Mouse (Mus musculus): ENCODE results near the gene Defa35. TPM values are rescaled to one million over a fixed set of nuclear protein-coding genes. Genes with fewer than 3 reads are reported as not detected.
"Not testable (repeated sequence)": the region's sequence is repeated elsewhere in the genome, so short reads cannot be mapped to it uniquely, and the experiment has no call there.

Defa35 gene
- polyA plus RNA-seq (2015; fragmentation: Nextera tagmentation; extraction: Ambion mirVana) = not detected in 2 replicates

DNA sequence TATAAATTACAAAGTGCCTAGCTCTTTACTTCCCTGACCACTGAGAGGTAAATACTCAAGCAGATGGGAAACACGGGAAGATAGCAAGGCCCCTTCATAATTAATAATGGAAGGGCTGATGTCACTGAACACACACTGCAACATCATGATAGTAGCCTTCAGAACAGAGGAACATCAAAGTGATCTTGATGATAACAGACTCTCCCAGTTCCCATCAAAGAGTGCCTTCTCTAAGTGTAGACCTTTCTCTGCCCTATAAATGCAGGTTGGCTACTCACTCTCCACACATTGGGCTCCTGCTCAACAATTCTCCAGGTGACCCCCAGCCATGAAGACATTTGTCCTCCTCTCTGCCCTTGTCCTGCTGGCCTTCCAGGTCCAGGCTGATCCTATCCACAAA is at the start of gene Defa35:
TSS of gene Defa35 (plus strand) at position 301 of the 400 bp plus-strand sequence.
- ATAC-seq; H3K27ac ChIP-seq (ENCODE audit: low read length); H3K9me3 ChIP-seq (ENCODE audit: control insufficient read depth, low read length); H3K9ac ChIP-seq (replicated peaks; ENCODE audit: low read depth, low read length); H3K36me3 ChIP-seq (ENCODE audit: control insufficient read depth, insufficient read depth); H3K27me3 ChIP-seq (replicated peaks; ENCODE audit: control insufficient read depth, insufficient read depth, low read length); H3K4me1 ChIP-seq (replicated peaks; ENCODE audit: control insufficient read depth, insufficient read depth, low read length); H3K4me3 ChIP-seq (replicated peaks; ENCODE audit: low read length); H3K4me2 ChIP-seq (ENCODE audit: low read length): not testable (repeated sequence)
- 83% methylated on average over 1 of the region's 1 CpGs for WGBS

DNA sequence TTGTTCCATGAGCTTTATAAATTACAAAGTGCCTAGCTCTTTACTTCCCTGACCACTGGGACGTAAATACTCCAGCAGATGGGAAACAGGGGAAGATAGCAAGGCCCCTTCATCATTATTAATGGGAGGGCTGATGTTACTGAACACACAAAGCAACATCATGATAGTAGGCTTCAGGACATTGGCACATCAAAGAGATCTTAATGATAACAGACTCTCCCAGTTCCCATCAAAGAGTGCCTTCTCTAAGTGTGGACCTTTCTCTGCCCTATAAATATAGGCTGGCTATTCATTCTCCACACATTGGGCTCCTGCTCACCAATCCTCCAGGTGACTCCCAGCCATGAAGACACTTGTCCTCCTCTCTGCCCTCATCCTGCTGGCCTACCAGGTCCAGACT is 39.6 kb upstream of the Defa35 start, which contains the start of gene Defa21:
TSS of gene Defa21 (plus strand) at position 301 of the 400 bp plus-strand sequence.
- H3K9me3 ChIP-seq (ENCODE audit: control insufficient read depth, low read length); H3K4me3 ChIP-seq (replicated peaks; ENCODE audit: low read length); H3K36me3 ChIP-seq (ENCODE audit: control insufficient read depth, insufficient read depth); H3K27me3 ChIP-seq (replicated peaks; ENCODE audit: control insufficient read depth, insufficient read depth, low read length); H3K4me2 ChIP-seq (ENCODE audit: low read length); H3K9ac ChIP-seq (replicated peaks; ENCODE audit: low read depth, low read length); H3K27ac ChIP-seq (ENCODE audit: low read length); H3K4me1 ChIP-seq (replicated peaks; ENCODE audit: control insufficient read depth, insufficient read depth, low read length); ATAC-seq: not testable (repeated sequence)
- no CpG with 5 or more reads among the region's 1 CpGs for WGBS

DNA sequence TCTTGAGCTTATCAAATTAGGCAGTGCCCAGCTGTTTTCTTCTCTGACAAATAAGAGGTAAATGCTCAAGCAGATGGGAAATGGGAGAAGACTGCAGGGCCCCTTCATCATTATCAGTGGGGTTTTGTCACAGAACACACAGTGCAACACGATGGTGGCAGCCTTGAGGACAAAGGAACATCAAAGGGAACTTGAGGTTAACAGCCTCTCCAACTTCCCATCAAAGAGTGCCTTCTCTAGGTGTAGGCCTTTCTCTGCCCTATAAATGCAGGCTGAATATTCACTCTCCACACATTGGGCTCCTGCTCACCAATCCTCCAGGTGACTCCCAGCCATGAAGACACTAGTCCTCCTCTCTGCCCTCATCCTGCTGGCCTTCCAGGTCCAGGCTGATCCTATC is 10.1 kb upstream of the Defa35 start, which contains the start of gene Defa23:
TSS of gene Defa23 (plus strand) at position 301 of the 400 bp plus-strand sequence.
- H3K4me2 ChIP-seq (ENCODE audit: low read length); H3K4me3 ChIP-seq (replicated peaks; ENCODE audit: low read length); H3K4me1 ChIP-seq (replicated peaks; ENCODE audit: control insufficient read depth, insufficient read depth, low read length); H3K36me3 ChIP-seq (ENCODE audit: control insufficient read depth, insufficient read depth); ATAC-seq; H3K9me3 ChIP-seq (ENCODE audit: control insufficient read depth, low read length); H3K27ac ChIP-seq (ENCODE audit: low read length); H3K9ac ChIP-seq (replicated peaks; ENCODE audit: low read depth, low read length); H3K27me3 ChIP-seq (replicated peaks; ENCODE audit: control insufficient read depth, insufficient read depth, low read length): not testable (repeated sequence)
- no CpG with 5 or more reads among the region's 1 CpGs for WGBS

DNA sequence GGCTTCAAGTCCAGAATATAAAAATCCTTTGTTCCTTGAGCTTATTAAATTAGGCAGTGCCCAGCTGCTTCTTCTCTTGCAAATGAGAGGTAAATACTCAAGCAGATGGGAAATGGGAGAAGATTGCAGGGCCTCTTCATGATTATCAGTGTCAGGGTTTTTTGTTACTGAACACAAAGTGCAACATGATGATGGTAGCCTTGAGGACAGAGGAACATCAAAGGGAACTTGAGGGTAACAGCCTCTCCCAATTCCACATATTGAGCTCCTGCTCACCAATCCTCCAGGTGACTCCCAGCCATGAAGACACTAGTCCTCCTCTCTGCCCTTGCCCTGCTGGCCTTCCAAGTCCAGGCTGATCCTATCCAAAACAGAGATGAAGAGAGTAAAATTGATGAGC is 19.3 kb downstream of the Defa35 start, which contains the start of gene Defa25:
TSS of gene Defa25 (plus strand) at position 301 of the 400 bp plus-strand sequence.
- H3K9me3 ChIP-seq (ENCODE audit: control insufficient read depth, low read length); H3K27me3 ChIP-seq (replicated peaks; ENCODE audit: control insufficient read depth, insufficient read depth, low read length); H3K4me3 ChIP-seq (replicated peaks; ENCODE audit: low read length); H3K36me3 ChIP-seq (ENCODE audit: control insufficient read depth, insufficient read depth); ATAC-seq; H3K4me1 ChIP-seq (replicated peaks; ENCODE audit: control insufficient read depth, insufficient read depth, low read length); H3K9ac ChIP-seq (replicated peaks; ENCODE audit: low read depth, low read length); H3K4me2 ChIP-seq (ENCODE audit: low read length); H3K27ac ChIP-seq (ENCODE audit: low read length): not testable (repeated sequence)

DNA sequence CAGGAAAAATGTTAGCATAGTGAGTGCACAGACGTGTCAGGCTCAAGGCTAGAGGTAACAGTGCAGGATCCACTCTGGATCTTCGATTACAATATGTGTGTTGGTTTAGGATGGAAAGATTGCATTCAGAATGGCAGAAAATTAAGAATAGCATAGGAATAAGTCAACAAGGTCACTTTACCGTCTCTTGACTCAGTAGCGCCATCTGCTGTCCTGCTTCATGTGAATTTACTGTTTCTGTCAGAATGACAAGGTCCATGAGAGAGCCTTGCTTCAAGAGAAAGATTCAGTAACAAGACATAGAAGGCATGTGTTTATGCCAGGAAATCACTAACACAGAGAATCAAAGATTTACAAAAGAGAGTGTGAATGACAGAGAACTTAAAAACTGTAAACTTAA is 28.3 kb downstream of the Defa35 start:
- 49% methylated on average over 4 of the region's 4 CpGs for WGBS
- Histone ChIP-seq H3K27me3 (replicated peaks; ENCODE audit: control insufficient read depth, insufficient read depth, low read length) (no peaks in the 10 kb centered on the region), H3K4me2 (ENCODE audit: low read length) (no peak overlapping the region), H3K27ac (ENCODE audit: low read length) (no peak overlapping the region), H3K9ac (replicated peaks; ENCODE audit: low read depth, low read length) (no peak overlapping the region), H3K4me3 (replicated peaks; ENCODE audit: low read length) (no peak overlapping the region), H3K4me1 (replicated peaks; ENCODE audit: control insufficient read depth, insufficient read depth, low read length) (no peaks in the 10 kb centered on the region), H3K9me3 (ENCODE audit: control insufficient read depth, low read length) (no peaks in the 10 kb centered on the region; the same call in 1 of the 2 replicates), H3K36me3 (ENCODE audit: control insufficient read depth, insufficient read depth) (no peaks in the 10 kb centered on the region)
- ATAC-seq = no peak

DNA sequence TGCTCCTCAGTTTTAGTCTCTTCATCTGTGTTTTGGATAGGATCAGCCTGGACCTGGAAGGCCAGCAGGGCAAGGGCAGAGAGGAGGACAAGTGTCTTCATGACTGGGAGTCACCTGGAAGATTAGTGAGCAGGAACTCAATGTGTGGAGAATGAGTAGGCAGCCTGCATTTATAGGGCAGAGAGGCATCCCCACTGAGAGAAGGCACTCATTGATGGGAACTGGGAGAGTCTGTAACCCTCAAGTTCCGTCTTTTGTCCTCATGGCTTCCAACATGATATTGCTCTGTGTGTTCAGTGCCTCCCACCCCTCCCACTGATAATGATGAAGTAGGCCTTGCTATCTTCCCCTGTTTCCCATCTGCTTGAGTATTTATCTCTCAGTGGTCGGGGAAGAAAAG is 31.1 kb downstream of the Defa35 start, which contains the start of gene Gm14851:
TSS of gene Gm14851 (minus strand) at position 101 of the 400 bp plus-strand sequence.
- H3K4me3 ChIP-seq (replicated peaks; ENCODE audit: low read length); H3K9ac ChIP-seq (replicated peaks; ENCODE audit: low read depth, low read length); H3K27ac ChIP-seq (ENCODE audit: low read length); H3K36me3 ChIP-seq (ENCODE audit: control insufficient read depth, insufficient read depth); H3K27me3 ChIP-seq (replicated peaks; ENCODE audit: control insufficient read depth, insufficient read depth, low read length); ATAC-seq; H3K4me1 ChIP-seq (replicated peaks; ENCODE audit: control insufficient read depth, insufficient read depth, low read length); H3K9me3 ChIP-seq (ENCODE audit: control insufficient read depth, low read length); H3K4me2 ChIP-seq (ENCODE audit: low read length): not testable (repeated sequence)
- WGBS = no CpG with 5 or more reads among the region's 2 CpGs

Other genes starting within 250 kb of the Defa35 start
- not detected in 2 replicates for gene Defb33, start 172.4 kb upstream of the Defa35 start, polyA plus RNA-seq (2015; fragmentation: Nextera tagmentation; extraction: Ambion mirVana)
- gene Gm15056, start 162.4 kb upstream of the Defa35 start, polyA plus RNA-seq (2015; fragmentation: Nextera tagmentation; extraction: Ambion mirVana) = not detected in 2 replicates
- gene Gm6040, start 143.0 kb upstream of the Defa35 start, polyA plus RNA-seq (2015; fragmentation: Nextera tagmentation; extraction: Ambion mirVana) = not detected in 2 replicates
- gene AY761185, start 120.3 kb upstream of the Defa35 start, polyA plus RNA-seq (2015; fragmentation: Nextera tagmentation; extraction: Ambion mirVana) = not detected in 2 replicates
- not detected in 2 replicates for gene Defa21, start 39.5 kb upstream of the Defa35 start, polyA plus RNA-seq (2015; fragmentation: Nextera tagmentation; extraction: Ambion mirVana)
- gene Defa23, start 10.0 kb upstream of the Defa35 start, polyA plus RNA-seq (2015; fragmentation: Nextera tagmentation; extraction: Ambion mirVana) = not detected in 2 replicates
- gene Defa25, start 19.4 kb downstream of the Defa35 start, polyA plus RNA-seq (2015; fragmentation: Nextera tagmentation; extraction: Ambion mirVana) = not detected in 2 replicates
- not detected in 2 replicates for gene Gm14851, start 31.0 kb downstream of the Defa35 start, polyA plus RNA-seq (2015; fragmentation: Nextera tagmentation; extraction: Ambion mirVana)
- not detected in 2 replicates for gene Defa30, start 69.6 kb downstream of the Defa35 start, polyA plus RNA-seq (2015; fragmentation: Nextera tagmentation; extraction: Ambion mirVana)
- not detected in 2 replicates for gene Defa22, start 97.2 kb downstream of the Defa35 start, polyA plus RNA-seq (2015; fragmentation: Nextera tagmentation; extraction: Ambion mirVana)
- gene Defa31, start 126.6 kb downstream of the Defa35 start, polyA plus RNA-seq (2015; fragmentation: Nextera tagmentation; extraction: Ambion mirVana) = not detected in 2 replicates
- gene Gm15293, start 136.5 kb downstream of the Defa35 start, polyA plus RNA-seq (2015; fragmentation: Nextera tagmentation; extraction: Ambion mirVana) = not detected in 2 replicates
- not detected in 2 replicates for gene Gm15292, start 184.7 kb downstream of the Defa35 start, polyA plus RNA-seq (2015; fragmentation: Nextera tagmentation; extraction: Ambion mirVana)